Mouse (Mus musculus) myocyte (in vitro differentiated cells): ENCODE results near the gene Pdpk1. TPM values are rescaled to one million over a fixed set of nuclear protein-coding genes. Genes with fewer than 3 reads are reported as not detected.
A peak's percentile ranks its signal among the peaks of the same experiment; 100 is the strongest.

ENCODE experiments used
- H3K27me3 ChIP-seq: one replicate; pipeline ENCODE4 v1.6.1; 2011; ENCODE audit not compliant: control insufficient read depth, insufficient read depth, insufficient read length
- H3K36me3 ChIP-seq: one replicate; pipeline ENCODE4 v1.6.1; 2011; ENCODE audit not compliant: control insufficient read depth, insufficient read depth
- H3K4me2 ChIP-seq: one replicate; pipeline ENCODE4 v1.6.1; 2011; ENCODE audit warnings: low read depth, control low read depth
- H3K4me3 ChIP-seq: one replicate; pipeline ENCODE4 v1.5.1; 2011; ENCODE audit warnings: mild to moderate bottlenecking, control low read depth, moderate library complexity
- H3K79me2 ChIP-seq: one replicate; pipeline ENCODE4 v1.6.1; 2011; ENCODE audit not compliant: control insufficient read depth, insufficient read depth
- H3ac ChIP-seq: one replicate; pipeline ENCODE4 v1.6.1; 2011; ENCODE audit not compliant: control insufficient read depth, insufficient read length
- CEBPB ChIP-seq: IDR thresholded peaks from 2 replicates; pipeline ENCODE4 v1.6.1; 2011; ENCODE audit warnings: mild to moderate bottlenecking, moderate library complexity; ENCODE audit not compliant: poor library complexity, insufficient read depth, severe bottlenecking
- E2F4 ChIP-seq: IDR thresholded peaks from one replicate; pipeline ENCODE4 v1.6.1; 2011; ENCODE audit warnings: mild to moderate bottlenecking, control low read depth, moderate library complexity; ENCODE audit not compliant: insufficient read depth
- MAX ChIP-seq: IDR thresholded peaks from one replicate; pipeline ENCODE4 v1.6.1; 2011; ENCODE audit warnings: low read depth, mild to moderate bottlenecking, control low read depth
- MYOD1 ChIP-seq, 3 experiments: IDR thresholded peaks; one replicate each; pipeline ENCODE4 v1.6.1; 2011; ENCODE audit warnings: control low read depth in 2 of 3, low read depth in 2 of 3, mild to moderate bottlenecking in 2 of 3, moderate library complexity in 1 of 3; ENCODE audit not compliant: insufficient read length in 2 of 3, control insufficient read depth in 1 of 3
- MYOG ChIP-seq, 3 experiments: IDR thresholded peaks; one replicate each; pipeline ENCODE4 v1.6.1; 2011; ENCODE audit warnings: control low read depth in 2 of 3, low read depth in 2 of 3, mild to moderate bottlenecking in 2 of 3; ENCODE audit not compliant: insufficient read length in 2 of 3, control insufficient read depth in 1 of 3, insufficient read depth in 1 of 3
- POLR2A ChIP-seq: IDR thresholded peaks from one replicate; pipeline ENCODE4 v1.6.1; 2011; ENCODE audit warnings: low read depth, mild to moderate bottlenecking, control low read depth, moderate library complexity; ENCODE audit not compliant: insufficient read length
- POLR2AphosphoS2 ChIP-seq: IDR thresholded peaks from one replicate; pipeline ENCODE4 v1.6.1; 2011; ENCODE audit warnings: low read depth, control low read depth; ENCODE audit not compliant: insufficient read length
- REST ChIP-seq: IDR thresholded peaks from one replicate; pipeline ENCODE4 v1.6.1; 2011; ENCODE audit warnings: mild to moderate bottlenecking, control low read depth, moderate library complexity; ENCODE audit not compliant: insufficient read depth, insufficient read length
- SRF ChIP-seq: IDR thresholded peaks from one replicate; pipeline ENCODE4 v1.6.1; 2011; ENCODE audit warnings: low read depth; ENCODE audit not compliant: control insufficient read depth, insufficient read length
- TCF12 ChIP-seq: IDR thresholded peaks from one replicate; pipeline ENCODE4 v1.6.1; 2011; ENCODE audit warnings: mild to moderate bottlenecking, control low read depth; ENCODE audit not compliant: poor library complexity, insufficient read depth, severe bottlenecking
- TCF3 ChIP-seq: IDR thresholded peaks from one replicate; pipeline ENCODE4 v1.6.1; 2011; ENCODE audit warnings: low read depth, control low read depth; ENCODE audit not compliant: insufficient read length
- USF1 ChIP-seq: IDR thresholded peaks from one replicate; pipeline ENCODE4 v1.6.1; 2011; ENCODE audit warnings: low read depth, mild to moderate bottlenecking, control low read depth, moderate library complexity
- polyA plus RNA-seq: library from polyadenylated mRNA; unstranded; fragments of >200 nt; fragmentation: generic; extraction: Trizol; gene quantifications from one replicate; pipeline ENCODE4 v1.2.1, GENCODE M21; 2012; ENCODE audit warnings: missing spikeins

The Pdpk1 gene
- polyA plus RNA-seq, 1 experiment: 10.1 TPM

- Histone ChIP-seq H3K36me3 (peaks cover 19% of the 10 kb centered on the region), H3K27me3 (no peaks in the 10 kb centered on the region), H3K4me3 (no peak overlapping the region), H3K79me2 (no peaks in the 10 kb centered on the region), H3ac (no peak overlapping the region), H3K4me2 (no peak overlapping the region)
- no peak for TF ChIP-seq MAX
- no peak for TF ChIP-seq POLR2AphosphoS2
- no peak for TF ChIP-seq CEBPB
- no peak for TF ChIP-seq TCF3
- TF ChIP-seq REST: no peak
- no peak for TF ChIP-seq TCF12
- no peak for TF ChIP-seq USF1
- TF ChIP-seq MYOG (IDR thresholded peaks at IDR 0.05; ENCODE audit: control insufficient read depth in 1 of 3, insufficient read depth in 1 of 3, insufficient read length in 2 of 3, low read depth in 2 of 3): no peak
- TF ChIP-seq SRF: no peak
- no peak for TF ChIP-seq E2F4
- no peak for TF ChIP-seq MYOD1 (IDR thresholded peaks at IDR 0.05; ENCODE audit: control insufficient read depth in 1 of 3, insufficient read length in 2 of 3, low read depth in 2 of 3)
- no peak for TF ChIP-seq POLR2A
Observed at GRCm38 (mm10) chr17:24048053-24048452, 102.7 kb downstream of the Pdpk1 start.

- Histone ChIP-seq H3K36me3 (peaks cover 11% of the 10 kb centered on the region), H3ac (no peak overlapping the region), H3K4me2 (no peak overlapping the region), H3K79me2 (no peaks in the 10 kb centered on the region), H3K27me3 (no peaks in the 10 kb centered on the region), H3K4me3 (no peak overlapping the region)
- TF ChIP-seq MAX: no peak
- TF ChIP-seq USF1: no peak
- peak; percentile 89 for TF ChIP-seq REST
- no peak for TF ChIP-seq POLR2A
- TF ChIP-seq POLR2AphosphoS2: peak; percentile 24
- peak in 1 of 3 experiments; percentile 46 for TF ChIP-seq MYOG (IDR thresholded peaks at IDR 0.05; ENCODE audit: control insufficient read depth in 1 of 3, insufficient read depth in 1 of 3, insufficient read length in 2 of 3, low read depth in 2 of 3)
- no peak for TF ChIP-seq TCF12
- TF ChIP-seq MYOD1 (IDR thresholded peaks at IDR 0.05; ENCODE audit: control insufficient read depth in 1 of 3, insufficient read length in 2 of 3, low read depth in 2 of 3): peak in 1 of 3 experiments; percentile 17
Observed at GRCm38 (mm10) chr17:24046026-24046425, 104.7 kb downstream of the Pdpk1 start.

- no peak for TF ChIP-seq MAX
- H3K79me2 ChIP-seq: no peaks in the 10 kb centered on the region
- H3ac ChIP-seq: no peak overlapping the region
- H3K4me3 ChIP-seq: no peak overlapping the region
- no peaks in the 10 kb centered on the region for H3K27me3 ChIP-seq
- peaks cover 11% of the 10 kb centered on the region for H3K36me3 ChIP-seq
- H3K4me2 ChIP-seq: no peak overlapping the region
Observed at GRCm38 (mm10) chr17:24045608-24046007, 105.1 kb downstream of the Pdpk1 start.

GRCm38 (mm10) chr17:24044482-24044881, 106.2 kb downstream of the Pdpk1 start:
- no peaks in the 10 kb centered on the region for H3K79me2 ChIP-seq
- H3ac ChIP-seq: no peak overlapping the region
- H3K4me2 ChIP-seq: no peak overlapping the region
- H3K36me3 ChIP-seq: peaks cover 7% of the 10 kb centered on the region
- no peaks in the 10 kb centered on the region for H3K27me3 ChIP-seq
- TF ChIP-seq REST (no peak), POLR2A (no peak), MYOG (IDR thresholded peaks at IDR 0.05; ENCODE audit: control insufficient read depth in 1 of 3, insufficient read depth in 1 of 3, insufficient read length in 2 of 3, low read depth in 2 of 3) (no peak), MYOD1 (IDR thresholded peaks at IDR 0.05; ENCODE audit: control insufficient read depth in 1 of 3, insufficient read length in 2 of 3, low read depth in 2 of 3) (no peak), E2F4 (no peak), USF1 (no peak), CEBPB (no peak)
- no peak overlapping the region for H3K4me3 ChIP-seq

GRCm38 (mm10) chr17:24037844-24038243, 112.9 kb downstream of the Pdpk1 start, which contains the start of gene Prss27:
Prss27 (plus strand) TSS chr17:24038144.
- no peak within 1 kb of the TSS for H3K4me2 ChIP-seq
- H3K36me3 ChIP-seq: no peaks in the 10 kb centered on the region
- H3ac ChIP-seq: no peak within 1 kb of the TSS
- H3K27me3 ChIP-seq: no peaks in the 10 kb centered on the region
- no peaks in the 10 kb centered on the region for H3K79me2 ChIP-seq
- H3K4me3 ChIP-seq: no peak within 1 kb of the TSS
- TF ChIP-seq TCF12 (no peak), POLR2A (no peak), MAX (no peak), USF1 (no peak), MYOG (IDR thresholded peaks at IDR 0.05; ENCODE audit: control insufficient read depth in 1 of 3, insufficient read depth in 1 of 3, insufficient read length in 2 of 3, low read depth in 2 of 3) (no peak), SRF (no peak), CEBPB (no peak), MYOD1 (IDR thresholded peaks at IDR 0.05; ENCODE audit: control insufficient read depth in 1 of 3, insufficient read length in 2 of 3, low read depth in 2 of 3) (no peak), POLR2AphosphoS2 (no peak), REST (no peak), E2F4 (no peak), TCF3 (no peak)
